ENCODE assay signal across 20 mouse cellular contexts in genomic region chr6:17568702-17569352, GRCm38 (mm10).
DNase-seq lines count a peak whose midpoint lies in the region; ATAC-seq and TF ChIP-seq lines count a peak whose summit lies in the region.
"Had no signal": no experiment of that assay in that cellular context is flagged by ENCODE, and none has a peak within 500 bp of the region (broad histone marks: within the 10 kb centered on the region; RNA-seq: fewer than 3 reads in every experiment).

No protein-coding gene starts in this region.

- no peak overlapping the region for H3K4me2 ChIP-seq in kidney, embryonic 14.5 days (replicated peaks; ENCODE audit: low read depth, low read length)
- no peak overlapping the region for H3K4me2 ChIP-seq in intestine, embryonic 15.5 days (replicated peaks)
- H3K4me2 ChIP-seq in kidney, postnatal 0 days (ENCODE audit: low read length), result no peak overlapping the region
- H3K4me2 ChIP-seq in liver, embryonic 13.5 days, result no peak overlapping the region
- H3K4me2 ChIP-seq: embryonic facial prominence, embryonic 15.5 days; limb, embryonic 15.5 days; midbrain, embryonic 12.5 days; neural tube, embryonic 13.5 days had no signal

- no peak overlapping the region for H3K9ac ChIP-seq in kidney, embryonic 14.5 days (ENCODE audit: low read depth, low read length)
- no peak overlapping the region for H3K9ac ChIP-seq in intestine, embryonic 15.5 days
- H3K9ac ChIP-seq in kidney, postnatal 0 days (ENCODE audit: low read depth, low read length), result no peak overlapping the region
- no peak overlapping the region for H3K9ac ChIP-seq in liver, embryonic 13.5 days
- H3K9ac ChIP-seq: embryonic facial prominence, embryonic 15.5 days; forebrain, postnatal 0 days; limb, embryonic 15.5 days; midbrain, embryonic 12.5 days; neural tube, embryonic 13.5 days had no signal

- no peaks in the 10 kb centered on the region for H3K9me3 ChIP-seq in kidney, embryonic 14.5 days (ENCODE audit: control insufficient read depth, low read length)
- H3K9me3 ChIP-seq in intestine, embryonic 15.5 days, result no peaks in the 10 kb centered on the region
- H3K9me3 ChIP-seq in kidney, postnatal 0 days (replicated peaks; ENCODE audit: low read length), result no peaks in the 10 kb centered on the region
- no peaks in the 10 kb centered on the region for H3K9me3 ChIP-seq in liver, embryonic 13.5 days (replicated peaks)
- H3K9me3 ChIP-seq: embryonic facial prominence, embryonic 15.5 days; G1E; limb, embryonic 15.5 days; midbrain, embryonic 12.5 days; neural tube, embryonic 13.5 days had no signal

- WGBS in kidney, embryonic 14.5 days, result 85% methylated on average over 11 of the region's 11 CpGs
- WGBS in intestine, embryonic 15.5 days, result 79% methylated on average over 11 of the region's 11 CpGs
- 83% methylated on average over 11 of the region's 11 CpGs for WGBS in kidney, postnatal 0 days
- WGBS in liver, embryonic 13.5 days (ENCODE audit: insufficient replicate concordance), result 76% methylated on average over 11 of the region's 11 CpGs

- no peak for TF ChIP-seq CTCF in kidney, postnatal 0 days (IDR thresholded peaks at IDR 0.05; ENCODE audit: low read depth)

- no peaks in the 10 kb centered on the region for H3K4me1 ChIP-seq in kidney, embryonic 14.5 days (ENCODE audit: control insufficient read depth, insufficient read depth, low read length)
- H3K4me1 ChIP-seq in intestine, embryonic 15.5 days (replicated peaks), result 0 out of 2 replicates have a peak, but pooled peaks cover 2% of the 10 kb centered on the region
- 0 out of 2 replicates have a peak, but pooled peaks cover 3% of the 10 kb centered on the region for H3K4me1 ChIP-seq in kidney, postnatal 0 days (replicated peaks; ENCODE audit: insufficient read depth, low read length)
- H3K4me1 ChIP-seq in liver, embryonic 13.5 days (replicated peaks), result 0 out of 2 replicates have a peak, but pooled peaks cover 3% of the 10 kb centered on the region
- H3K4me1 ChIP-seq: embryonic facial prominence, embryonic 15.5 days; limb, embryonic 15.5 days; midbrain, embryonic 12.5 days; neural tube, embryonic 13.5 days had no signal

- no peak for ATAC-seq in kidney, embryonic 14.5 days (ENCODE audit: low FRiP score, low TSS enrichment)
- ATAC-seq in intestine, embryonic 15.5 days, result peak; percentile 93
- peak; percentile 85 for ATAC-seq in kidney, postnatal 0 days (replicated peaks; ENCODE audit: low FRiP score, low read depth)
- peak; percentile 81 for ATAC-seq in liver, embryonic 13.5 days (ENCODE audit: low read depth)
- ATAC-seq: forebrain, postnatal 0 days had no signal

- peak; percentile 48 for DNase-seq in kidney, adult 18-20 months
- no peak for DNase-seq in kidney, postnatal 0 days (ENCODE audit: low spot score)
- DNase-seq in liver, embryonic 13.5 days, result no peak
- no peak for DNase-seq in retina, embryonic 14.5 days (ENCODE audit: low spot score)
- no peak for DNase-seq in ovary, postnatal 36 days (ENCODE audit: low spot score)
- DNase-seq in layer of hippocampus, postnatal 10 days (ENCODE audit: low spot score in 2 of 2), result no peak
- DNase-seq: adrenal gland, postnatal 25 days; cerebellum, adult 11 months; cerebellum, postnatal 14 days; embryo, embryonic 11 days; forebrain, postnatal 0 days; gastrocnemius, postnatal 36 days; thymus, adult 18-20 months had no signal

- H3K4me3 ChIP-seq in kidney, embryonic 14.5 days (ENCODE audit: low read length), result no peak overlapping the region
- no peak overlapping the region for H3K4me3 ChIP-seq in intestine, embryonic 15.5 days (replicated peaks)
- H3K4me3 ChIP-seq in kidney, postnatal 0 days (replicated peaks; ENCODE audit: low read depth, low read length), result no peak overlapping the region
- H3K4me3 ChIP-seq in liver, embryonic 13.5 days (replicated peaks), result no peak overlapping the region
- H3K4me3 ChIP-seq: embryonic facial prominence, embryonic 15.5 days; limb, embryonic 15.5 days; midbrain, embryonic 12.5 days; neural tube, embryonic 13.5 days had no signal

- no peaks in the 10 kb centered on the region for H3K27me3 ChIP-seq in kidney, embryonic 14.5 days (ENCODE audit: control insufficient read depth, insufficient read depth, low read length)
- H3K27me3 ChIP-seq in intestine, embryonic 15.5 days (replicated peaks), result no peaks in the 10 kb centered on the region
- no peaks in the 10 kb centered on the region for H3K27me3 ChIP-seq in kidney, postnatal 0 days (ENCODE audit: insufficient read depth, low read length)
- no peaks in the 10 kb centered on the region for H3K27me3 ChIP-seq in liver, embryonic 13.5 days
- H3K27me3 ChIP-seq: embryonic facial prominence, embryonic 15.5 days; limb, embryonic 15.5 days; midbrain, embryonic 12.5 days had no signal

- no peak overlapping the region for H3K27ac ChIP-seq in kidney, embryonic 14.5 days (ENCODE audit: low read depth, low read length)
- H3K27ac ChIP-seq in intestine, embryonic 15.5 days, result peak overlapping the region; percentile 56; the same call in 1 of the 2 replicates
- no peak overlapping the region for H3K27ac ChIP-seq in kidney, postnatal 0 days
- peak overlapping the region; percentile 63 for H3K27ac ChIP-seq in liver, embryonic 13.5 days
- H3K27ac ChIP-seq: embryonic facial prominence, embryonic 15.5 days; limb, embryonic 15.5 days; midbrain, embryonic 12.5 days; neural tube, embryonic 13.5 days had no signal

- no peaks in the 10 kb centered on the region; the same call in 1 of the 2 replicates for H3K36me3 ChIP-seq in kidney, embryonic 14.5 days (ENCODE audit: control insufficient read depth, insufficient read depth, low read length)
- H3K36me3 ChIP-seq in intestine, embryonic 15.5 days, result no peaks in the 10 kb centered on the region
- H3K36me3 ChIP-seq in kidney, postnatal 0 days (ENCODE audit: insufficient read depth, low read length), result peaks cover 8% of the 10 kb centered on the region; the same call in 1 of the 2 replicates
- no peaks in the 10 kb centered on the region; the same call in 1 of the 2 replicates for H3K36me3 ChIP-seq in liver, embryonic 13.5 days
- H3K36me3 ChIP-seq: embryonic facial prominence, embryonic 15.5 days; G1E; limb, embryonic 15.5 days; midbrain, embryonic 12.5 days; neural tube, embryonic 13.5 days had no signal

Comparison
In these comparisons a context has a peak if more than half of its experiments do, and no peak if none do; other contexts are left out.
1. H3K27ac ChIP-seq: peak in intestine, embryonic 15.5 days (single experiment) and liver, embryonic 13.5 days (single experiment); none in kidney, embryonic 14.5 days (single experiment) and kidney, postnatal 0 days (single experiment).